Mouse (Mus musculus) heart, postnatal 0 days (tissue): Measurements from ENCODE around the gene Cfdp1.

Experiments used
- CTCF ChIP-seq: IDR thresholded peaks from 2 replicates; pipeline ENCODE4 v1.5.1; 2016; ENCODE audit warnings: antibody characterized with exemption, control low read depth, low read depth
- EP300 ChIP-seq: IDR thresholded peaks from 2 replicates; pipeline ENCODE4 v1.6.1; 2016; ENCODE audit warnings: antibody characterized with exemption, low read depth

- TF ChIP-seq EP300 (no peak), CTCF (no peak)
Measured at GRCm38 (mm10) chr8:111818556-111818955, 35.5 kb downstream of the Cfdp1 start.
